Mouse (Mus musculus): Measurements from ENCODE around the gene Rab25. TPM values are rescaled to one million over a fixed set of nuclear protein-coding genes. Genes with fewer than 3 reads are reported as not detected.

The Rab25 gene
- total RNA-seq, 2 experiments from 2014 or later = not detected

- intact Hi-C loops (cut with DNase I) = loop anchor here (5.0 kb wide), 1 partner anchor 121 kb away; no protein-coding TSS in a partner anchor
- no peak overlapping the region for H3K27ac ChIP-seq
- TF ChIP-seq CTCF (IDR thresholded peaks at IDR 0.05) = no peak
- no peak for DNase-seq (ENCODE audit: extremely low spot score in 1 of 2, low spot score in 2 of 2)
- H3K4me3 ChIP-seq = no peak overlapping the region
Measured at GRCm38 (mm10) chr3:88528646-88529045, 19.5 kb downstream of the Rab25 start.

GRCm38 (mm10) chr3:88527565-88527964 lies 20.5 kb downstream of the Rab25 start:
- intact Hi-C loops (cut with DNase I) = loop anchor here (5.0 kb wide), 1 partner anchor 120 kb away; no protein-coding TSS in a partner anchor
- DNase-seq (ENCODE audit: extremely low spot score in 1 of 2, low spot score in 2 of 2) = no peak
- TF ChIP-seq CTCF (IDR thresholded peaks at IDR 0.05) = no peak
- no peak overlapping the region for H3K27ac ChIP-seq
- no peak overlapping the region for H3K4me3 ChIP-seq

GRCm38 (mm10) chr3:88526157-88527131 lies 21.7 kb downstream of the Rab25 start:
- no peak overlapping the region for H3K4me3 ChIP-seq
- intact Hi-C loops (cut with DNase I) = loop anchor here (5.0 kb wide), 1 partner anchor 119 kb away; no protein-coding TSS in a partner anchor
- H3K27ac ChIP-seq = no peak overlapping the region
- TF ChIP-seq CTCF (IDR thresholded peaks at IDR 0.05) = peak; percentile 99
- DNase-seq (ENCODE audit: extremely low spot score in 1 of 2, low spot score in 2 of 2) = peak; percentile 74 to 78

DNA sequence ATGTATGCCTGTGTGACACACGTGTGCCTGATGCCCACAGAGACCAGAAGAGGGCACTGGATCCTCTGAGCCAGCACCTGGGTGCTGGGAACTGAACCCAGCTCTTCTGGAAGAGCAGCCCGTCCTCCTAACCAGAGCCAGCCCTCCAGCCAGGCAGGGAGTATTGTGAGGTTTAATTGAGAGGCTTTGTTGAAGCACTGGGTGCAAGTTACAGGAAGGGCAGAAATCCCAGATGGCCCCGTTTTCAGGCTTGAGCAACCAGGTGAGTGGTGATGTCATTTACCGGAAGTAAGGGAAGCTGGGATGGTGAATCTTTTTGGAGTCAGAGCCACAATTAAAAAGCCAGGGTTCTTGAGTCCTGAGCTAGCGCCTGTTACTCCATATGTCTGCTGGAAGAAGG lies 23.1 kb downstream of the Rab25 start:
- DNase-seq (ENCODE audit: extremely low spot score in 1 of 2, low spot score in 2 of 2) = no peak
- Histone ChIP-seq H3K4me3 (no peak overlapping the region), H3K27ac (no peak overlapping the region)
- intact Hi-C loops (cut with DNase I) = loop anchor here (5.0 kb wide), 1 partner anchor 118 kb away; no protein-coding TSS in a partner anchor
- no peak; the same call in 1 of the 2 replicates for TF ChIP-seq CTCF (IDR thresholded peaks at IDR 0.05)

GRCm38 (mm10) chr3:88523027-88523426 lies 25.1 kb downstream of the Rab25 start:
- TF ChIP-seq CTCF (IDR thresholded peaks at IDR 0.05) = no peak
- intact Hi-C loops (cut with DNase I) = no loop called here
- Histone ChIP-seq H3K27ac (no peak overlapping the region), H3K4me3 (no peak overlapping the region)
- no peak for DNase-seq (ENCODE audit: extremely low spot score in 1 of 2, low spot score in 2 of 2)

DNA sequence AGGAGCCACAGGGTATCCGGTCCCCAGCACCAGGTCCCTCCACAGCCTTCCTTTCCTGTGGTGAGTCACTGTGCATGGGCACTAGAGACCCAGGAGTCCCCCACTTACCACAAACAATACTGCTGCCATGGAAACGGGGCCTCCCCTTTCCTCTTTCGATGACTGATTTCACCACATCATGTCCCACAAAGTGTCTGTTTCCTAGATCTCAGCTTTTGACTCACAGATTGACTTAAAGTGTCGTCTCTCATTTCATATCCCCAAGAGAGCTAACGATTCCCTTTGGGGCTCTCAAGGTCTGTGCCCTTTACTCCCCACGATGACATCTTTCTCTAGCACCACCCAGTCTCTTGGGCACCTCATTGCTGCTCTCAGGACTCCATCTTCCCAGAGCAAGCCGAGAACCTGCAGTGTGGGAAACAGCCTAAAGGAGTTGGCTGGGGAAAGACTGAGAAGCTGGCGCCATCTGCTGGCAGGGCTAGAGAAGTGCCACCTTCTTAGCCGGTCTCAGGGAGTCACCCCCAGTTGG lies 26.2 kb downstream of the Rab25 start:
- intact Hi-C loops (cut with DNase I) = loop anchor here (1.0 kb wide), 1 partner anchor 39 kb away; no protein-coding TSS in a partner anchor
- Histone ChIP-seq H3K4me3 (no peak overlapping the region), H3K27ac (no peak overlapping the region)
- DNase-seq (ENCODE audit: extremely low spot score in 1 of 2, low spot score in 2 of 2) = peak; percentile 43 to 59
- peak; percentile 95 for TF ChIP-seq CTCF (IDR thresholded peaks at IDR 0.05)

DNA sequence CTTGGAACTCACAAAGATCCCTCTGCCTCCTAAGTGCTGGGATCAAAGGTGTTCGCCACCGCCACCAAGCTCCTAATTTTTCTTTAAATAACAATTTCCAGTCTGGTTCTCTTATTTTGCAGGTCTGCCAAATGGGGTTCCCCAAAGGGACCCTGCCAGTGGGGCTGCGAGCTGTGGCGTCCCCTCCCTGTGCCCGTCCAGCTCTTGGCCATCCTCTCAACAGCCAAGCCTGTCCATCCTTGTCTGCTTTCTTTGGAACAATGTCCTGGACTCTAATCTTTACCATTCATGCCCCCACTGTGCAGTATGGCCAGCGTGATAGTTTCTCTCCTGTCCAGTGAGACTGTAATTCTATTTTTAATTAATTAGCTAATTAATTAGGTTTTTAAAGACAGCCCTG lies 26.9 kb downstream of the Rab25 start:
- no peak overlapping the region for H3K27ac ChIP-seq
- intact Hi-C loops (cut with DNase I) = no loop called here
- no peak overlapping the region for H3K4me3 ChIP-seq
- DNase-seq (ENCODE audit: extremely low spot score in 1 of 2, low spot score in 2 of 2) = no peak
- TF ChIP-seq CTCF (IDR thresholded peaks at IDR 0.05) = no peak

- no peak overlapping the region for H3K27ac ChIP-seq
- DNase-seq (ENCODE audit: extremely low spot score in 1 of 2, low spot score in 2 of 2) = no peak
- no peak for TF ChIP-seq CTCF (IDR thresholded peaks at IDR 0.05)
- H3K4me3 ChIP-seq = no peak overlapping the region
- intact Hi-C loops (cut with DNase I) = no loop called here
Measured at GRCm38 (mm10) chr3:88520078-88520477, 28.0 kb downstream of the Rab25 start.

DNA sequence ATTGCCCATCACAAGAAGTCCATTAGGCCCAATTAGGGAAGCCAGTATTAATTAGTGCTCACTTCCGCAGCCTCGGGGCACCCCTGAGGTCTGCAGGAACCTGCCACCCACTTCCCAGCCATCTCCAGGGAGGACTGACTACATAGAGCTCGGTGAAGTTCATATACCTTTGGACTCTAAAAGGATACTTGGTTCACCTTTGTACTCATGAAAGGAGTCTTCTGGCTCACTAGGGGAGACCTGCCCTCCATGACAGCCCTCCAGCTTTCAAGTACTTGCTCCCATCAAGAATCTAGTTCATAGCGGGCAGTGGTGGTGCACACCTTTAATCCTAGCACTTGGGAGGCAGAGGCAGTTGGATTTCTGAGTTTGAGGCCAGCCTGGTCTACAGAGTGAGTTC lies 29.7 kb downstream of the Rab25 start:
- intact Hi-C loops (cut with DNase I) = no loop called here
- no peak for TF ChIP-seq CTCF (IDR thresholded peaks at IDR 0.05)
- Histone ChIP-seq H3K27ac (no peak overlapping the region), H3K4me3 (no peak overlapping the region)
- no peak for DNase-seq (ENCODE audit: extremely low spot score in 1 of 2, low spot score in 2 of 2)

DNA sequence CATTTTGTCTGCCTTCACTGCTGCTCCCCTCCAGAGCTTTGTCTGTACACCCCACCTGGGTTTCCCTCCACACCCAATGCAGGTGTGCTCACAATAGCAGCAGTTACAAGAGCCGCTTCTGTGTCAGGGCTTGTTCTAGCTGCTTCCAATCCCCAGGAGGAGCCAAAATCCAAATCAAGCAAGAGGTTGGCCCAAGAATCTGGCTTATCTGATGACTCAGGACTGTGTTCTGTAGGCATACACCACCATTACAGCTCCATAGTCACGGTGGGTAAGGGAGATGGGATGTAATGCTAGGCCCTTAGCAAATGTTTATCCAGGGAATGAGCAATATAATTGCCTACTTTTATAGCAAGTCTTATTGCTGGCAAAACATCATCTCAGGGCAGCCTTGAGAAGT lies 31.7 kb downstream of the Rab25 start:
- no peak overlapping the region for H3K4me3 ChIP-seq
- TF ChIP-seq CTCF (IDR thresholded peaks at IDR 0.05) = no peak
- intact Hi-C loops (cut with DNase I) = no loop called here
- no peak overlapping the region for H3K27ac ChIP-seq
- DNase-seq (ENCODE audit: extremely low spot score in 1 of 2, low spot score in 2 of 2) = no peak

DNA sequence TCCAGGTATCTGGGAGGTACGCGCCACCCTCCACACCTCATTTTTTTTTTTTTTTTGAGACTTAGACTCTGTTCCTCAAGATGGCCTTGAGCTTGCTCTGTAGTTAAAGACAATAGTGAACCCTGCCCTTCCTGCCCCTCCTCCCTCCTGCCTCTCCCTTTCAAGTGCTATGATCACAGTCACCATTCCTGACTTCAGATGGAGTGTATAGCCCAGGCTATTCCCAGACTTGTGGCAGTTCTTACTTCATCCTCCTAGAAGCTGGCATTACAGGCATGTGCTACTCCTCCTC lies 33.1 kb downstream of the Rab25 start:
- H3K4me3 ChIP-seq = no peak overlapping the region
- TF ChIP-seq CTCF (IDR thresholded peaks at IDR 0.05) = no peak
- H3K27ac ChIP-seq = no peak overlapping the region
- intact Hi-C loops (cut with DNase I) = no loop called here
- DNase-seq (ENCODE audit: extremely low spot score in 1 of 2, low spot score in 2 of 2) = no peak

- no peak for TF ChIP-seq CTCF (IDR thresholded peaks at IDR 0.05)
- intact Hi-C loops (cut with DNase I) = no loop called here
- no peak for DNase-seq (ENCODE audit: extremely low spot score in 1 of 2, low spot score in 2 of 2)
- Histone ChIP-seq H3K4me3 (no peak overlapping the region), H3K27ac (no peak overlapping the region)
Measured at GRCm38 (mm10) chr3:88514231-88515094, 33.6 kb downstream of the Rab25 start.

Measured in left cerebral cortex, adult 2 months (tissue).